In genomic region chr13:48913141-48913540, GRCm38 (mm10) we compare ENCODE assay signal across 18 mouse cellular contexts. TPM values are rescaled to one million over a fixed set of nuclear protein-coding genes. Genes with fewer than 3 reads are reported as not detected.
DNase-seq lines count a peak whose midpoint lies in the region; TF ChIP-seq lines count a peak whose summit lies in the region.
"Had no signal": no experiment of that assay in that cellular context is flagged by ENCODE, and none has a peak within 500 bp of the region (broad histone marks: within the 10 kb centered on the region; RNA-seq: fewer than 3 reads in every experiment).

No protein-coding gene starts in this region.

- WGBS in heart, embryonic 10.5 days: 89% methylated on average over 3 of the region's 3 CpGs

- peaks cover 89% of the 10 kb centered on the region for H3K36me3 ChIP-seq in heart, embryonic 10.5 days
- H3K36me3 ChIP-seq in myocyte (ENCODE audit: control insufficient read depth, insufficient read depth): peaks cover 42% of the 10 kb centered on the region

- H3K27ac ChIP-seq in heart, embryonic 10.5 days: no peak overlapping the region
- H3K27ac ChIP-seq in layer of hippocampus, adult 2 months: peak overlapping the region; percentile 54
- H3K27ac ChIP-seq: embryonic facial prominence, embryonic 13.5 days; embryonic facial prominence, embryonic 15.5 days; forebrain, embryonic 10.5 days; forebrain, embryonic 12.5 days had no signal

- H3K4me1 ChIP-seq in heart, embryonic 10.5 days: no peaks in the 10 kb centered on the region
- H3K4me1 ChIP-seq: embryonic facial prominence, embryonic 13.5 days; embryonic facial prominence, embryonic 15.5 days; forebrain, embryonic 10.5 days; forebrain, embryonic 12.5 days had no signal

- TF ChIP-seq POLR2A in myocyte (IDR thresholded peaks at IDR 0.05; ENCODE audit: insufficient read length, low read depth): no peak

- no peak overlapping the region for H3K4me3 ChIP-seq in heart, embryonic 10.5 days
- no peak overlapping the region for H3K4me3 ChIP-seq in layer of hippocampus, adult 2 months
- no peak overlapping the region for H3K4me3 ChIP-seq in myocyte
- H3K4me3 ChIP-seq: embryonic facial prominence, embryonic 13.5 days; embryonic facial prominence, embryonic 15.5 days; erythroblast, embryonic 14.5 days; forebrain, embryonic 10.5 days; forebrain, embryonic 12.5 days had no signal

- no peaks in the 10 kb centered on the region for H3K9me3 ChIP-seq in heart, embryonic 10.5 days
- H3K9me3 ChIP-seq: embryonic facial prominence, embryonic 13.5 days; embryonic facial prominence, embryonic 15.5 days; forebrain, embryonic 10.5 days; forebrain, embryonic 12.5 days; G1E had no signal

- no peak overlapping the region for H3ac ChIP-seq in myocyte (ENCODE audit: control insufficient read depth, insufficient read length)

- TF ChIP-seq CTCF in layer of hippocampus, adult 2 months (conservative IDR thresholded peaks at IDR 0.05): no peak

- H3K4me2 ChIP-seq in myocyte (ENCODE audit: low read depth): peak overlapping the region; percentile 39
- H3K4me2 ChIP-seq: embryonic facial prominence, embryonic 13.5 days; embryonic facial prominence, embryonic 15.5 days; forebrain, embryonic 12.5 days had no signal

- intact Hi-C loops in heart, postnatal 25 days (cut with DNase I): no loop called here

- peak; percentile 64 for DNase-seq in heart, embryonic 10.5 days (ENCODE audit: low spot score)
- DNase-seq in heart, postnatal 25 days (ENCODE audit: low spot score): no peak
- no peak for DNase-seq in layer of hippocampus, adult 2 months (ENCODE audit: low spot score in 2 of 2)
- DNase-seq in layer of hippocampus, postnatal 36 days: no peak
- no peak for DNase-seq in Muller cell, postnatal 12 days (ENCODE audit: inconsistent ontology term)
- DNase-seq in cerebellum, adult 11 months: no peak
- DNase-seq: B cell, adult 2 months; cerebellum, adult 11-12 months; cerebellum, postnatal 36 days; embryo, embryonic 11 days had no signal

- no peaks in the 10 kb centered on the region for H3K79me2 ChIP-seq in myocyte (ENCODE audit: control insufficient read depth, insufficient read depth)

- no peaks in the 10 kb centered on the region for H3K27me3 ChIP-seq in heart, embryonic 10.5 days (ENCODE audit: insufficient read depth, poor library complexity, severe bottlenecking)
- no peaks in the 10 kb centered on the region for H3K27me3 ChIP-seq in myocyte (ENCODE audit: control insufficient read depth, insufficient read depth, insufficient read length)
- H3K27me3 ChIP-seq: CH12.LX; embryonic facial prominence, embryonic 13.5 days; embryonic facial prominence, embryonic 15.5 days; forebrain, embryonic 12.5 days had no signal

TF ChIP-seq in myocyte, 11 proteins besides CTCF, POLR2A, EP300 and RAD21:
- no peak for TF ChIP-seq POLR2AphosphoS2 (IDR thresholded peaks at IDR 0.05; ENCODE audit: insufficient read length, low read depth)
- TF ChIP-seq USF1 (IDR thresholded peaks at IDR 0.05; ENCODE audit: low read depth): no peak
- TF ChIP-seq SRF (IDR thresholded peaks at IDR 0.05; ENCODE audit: control insufficient read depth, insufficient read length, low read depth): no peak

RNA-seq across cellular contexts. Expression of gene Phf2, which starts 42.2 kb away (rescaled TPM):
- polyA plus RNA-seq in heart, embryonic 10.5 days (2016; fragmentation: Nextera tagmentation; extraction: Ambion mirVana): 4.1 and 6.8 TPM in 2 replicates
- total RNA-seq in heart, postnatal 25 days (2021): 10 to 100 TPM; 25.4 to 29.0 TPM
- total RNA-seq in layer of hippocampus, adult 2 months (2021): 10 to 100 TPM; 38.4 to 38.8 TPM
- total RNA-seq in layer of hippocampus, postnatal 36 days (2021): 10 to 100 TPM; 37.3 to 41.4 TPM
- 21.5 TPM for polyA plus RNA-seq in myocyte (2012; fragmentation: generic; extraction: Trizol)

RNA-seq across cellular contexts. Expression of gene Fam120a, which starts 54.7 kb away (rescaled TPM):
- polyA plus RNA-seq in heart, embryonic 10.5 days (2016; fragmentation: Nextera tagmentation; extraction: Ambion mirVana): 17.5 and 20.7 TPM in 2 replicates
- total RNA-seq in heart, postnatal 25 days (2021): 100 to 1,000 TPM; 110 to 116 TPM
- 100 to 1,000 TPM; 112 to 120 TPM for total RNA-seq in layer of hippocampus, adult 2 months (2021)
- total RNA-seq in layer of hippocampus, postnatal 36 days (2021): 100 to 1,000 TPM; 117 to 122 TPM
- polyA plus RNA-seq in myocyte (2012; fragmentation: generic; extraction: Trizol): 76.9 TPM
